Mouse (Mus musculus) liver (tissue): ENCODE results near the gene Pfkfb3.

ENCODE experiments used
- DNase-seq: peaks from one replicate; pipeline ENCODE4 v3.0.0-alpha.2; 2020; ENCODE audit warnings: mixed read lengths

Gene Pfkfb3

GRCm38 (mm10) chr2:11500666-11501065, 53.2 kb downstream of the Pfkfb3 start:
- no peak for DNase-seq

- DNase-seq: no peak
These were observed 57.3 kb downstream of the Pfkfb3 start for GRCm38 (mm10) chr2:11496601-11497031.

- no peak for DNase-seq
These were observed 59.0 kb downstream of the Pfkfb3 start for GRCm38 (mm10) chr2:11494841-11495255.

GRCm38 (mm10) chr2:11492855-11493254, 61.0 kb downstream of the Pfkfb3 start:
- DNase-seq: no peak

GRCm38 (mm10) chr2:11491471-11491870, 62.4 kb downstream of the Pfkfb3 start:
- DNase-seq: no peak

GRCm38 (mm10) chr2:11490554-11490953, 63.3 kb downstream of the Pfkfb3 start:
- DNase-seq: no peak

GRCm38 (mm10) chr2:11483226-11483625, 70.7 kb downstream of the Pfkfb3 start:
- no peak for DNase-seq

GRCm38 (mm10) chr2:11482364-11482763, 71.5 kb downstream of the Pfkfb3 start:
- DNase-seq: no peak

GRCm38 (mm10) chr2:11478960-11479359, 74.9 kb downstream of the Pfkfb3 start:
- DNase-seq: no peak

- DNase-seq: no peak
These were observed 78.6 kb downstream of the Pfkfb3 start for GRCm38 (mm10) chr2:11475316-11475715.

- DNase-seq: no peak
These were observed 89.2 kb downstream of the Pfkfb3 start for GRCm38 (mm10) chr2:11464661-11465099.

GRCm38 (mm10) chr2:11460976-11461375, 92.9 kb downstream of the Pfkfb3 start:
- DNase-seq: no peak

GRCm38 (mm10) chr2:11458494-11458893, 95.4 kb downstream of the Pfkfb3 start:
- no peak for DNase-seq

- DNase-seq: no peak
These were observed 96.0 kb downstream of the Pfkfb3 start for GRCm38 (mm10) chr2:11457904-11458303.

- no peak for DNase-seq
These were observed 105.2 kb downstream of the Pfkfb3 start for GRCm38 (mm10) chr2:11448711-11449110.

GRCm38 (mm10) chr2:11447865-11448264, 106.0 kb downstream of the Pfkfb3 start:
- DNase-seq: no peak

GRCm38 (mm10) chr2:11445722-11446121, 108.2 kb downstream of the Pfkfb3 start:
- DNase-seq: no peak

- no peak for DNase-seq
These were observed 112.0 kb downstream of the Pfkfb3 start for GRCm38 (mm10) chr2:11441864-11442263.

- no peak for DNase-seq
These were observed 115.5 kb downstream of the Pfkfb3 start for GRCm38 (mm10) chr2:11438231-11438954.

GRCm38 (mm10) chr2:11436353-11436752, 117.5 kb downstream of the Pfkfb3 start:
- DNase-seq: no peak

GRCm38 (mm10) chr2:11433353-11433752, 120.5 kb downstream of the Pfkfb3 start:
- no peak for DNase-seq

- peak; percentile 54 for DNase-seq
These were observed 124.3 kb downstream of the Pfkfb3 start for GRCm38 (mm10) chr2:11429538-11429937.

GRCm38 (mm10) chr2:11428621-11429020, 125.3 kb downstream of the Pfkfb3 start:
- DNase-seq: no peak

- no peak for DNase-seq
These were observed 126.3 kb downstream of the Pfkfb3 start for GRCm38 (mm10) chr2:11427596-11427995.

- DNase-seq: no peak
These were observed 127.5 kb downstream of the Pfkfb3 start for GRCm38 (mm10) chr2:11426379-11426778.
